Mouse (Mus musculus): Measurements from ENCODE around the gene Stap2. TPM values are rescaled to one million over a fixed set of nuclear protein-coding genes. Genes with fewer than 3 reads are reported as not detected.

Gene Stap2
- polyA plus RNA-seq, 1 experiment from 2014 or later, result 16.6 TPM

GRCm38 (mm10) chr17:55952447-55953027, 52.8 kb downstream of the Stap2 start, which contains the start of gene Ebi3:
Gene Ebi3 (plus strand): TSS chr17:55952640.
- no peak for ATAC-seq (replicated peaks; ENCODE audit: extremely low read depth, insufficient read depth, low FRiP score)
- H3K9ac ChIP-seq (ENCODE audit: low read length), result no peak within 1 kb of the TSS
- H3K4me2 ChIP-seq (ENCODE audit: low read depth, low read length), result no peak within 1 kb of the TSS
- H3K36me3 ChIP-seq (ENCODE audit: control insufficient read depth, insufficient read depth), result no peaks in the 10 kb centered on the region
- WGBS, result 61% methylated on average over 6 of the region's 6 CpGs
- no peak within 1 kb of the TSS for H3K4me3 ChIP-seq (ENCODE audit: low read length)
- H3K27ac ChIP-seq (ENCODE audit: low read length), result no peak within 1 kb of the TSS
- H3K9me3 ChIP-seq (replicated peaks; ENCODE audit: control insufficient read depth, low read length), result no peaks in the 10 kb centered on the region
- peaks cover 5% of the 10 kb centered on the region; the same call in 1 of the 2 replicates for H3K4me1 ChIP-seq (ENCODE audit: control insufficient read depth, insufficient read depth, low read length)
- peaks cover 22% of the 10 kb centered on the region for H3K27me3 ChIP-seq (ENCODE audit: control insufficient read depth, insufficient read depth, low read length)

GRCm38 (mm10) chr17:55952041-55952440, 53.3 kb downstream of the Stap2 start:
- Histone ChIP-seq H3K4me2 (ENCODE audit: low read depth, low read length) (no peak overlapping the region), H3K4me1 (ENCODE audit: control insufficient read depth, insufficient read depth, low read length) (peaks cover 5% of the 10 kb centered on the region; the same call in 1 of the 2 replicates)
- ATAC-seq (replicated peaks; ENCODE audit: extremely low read depth, insufficient read depth, low FRiP score), result no peak

GRCm38 (mm10) chr17:55950601-55951000, 54.8 kb downstream of the Stap2 start:
- Histone ChIP-seq H3K9me3 (replicated peaks; ENCODE audit: control insufficient read depth, low read length) (no peaks in the 10 kb centered on the region), H3K27me3 (ENCODE audit: control insufficient read depth, insufficient read depth, low read length) (peaks cover 18% of the 10 kb centered on the region), H3K9ac (ENCODE audit: low read length) (no peak overlapping the region), H3K4me2 (ENCODE audit: low read depth, low read length) (no peak overlapping the region), H3K36me3 (ENCODE audit: control insufficient read depth, insufficient read depth) (no peaks in the 10 kb centered on the region), H3K4me1 (ENCODE audit: control insufficient read depth, insufficient read depth, low read length) (peaks cover 2% of the 10 kb centered on the region), H3K4me3 (ENCODE audit: low read length) (no peak overlapping the region), H3K27ac (ENCODE audit: low read length) (no peak overlapping the region)
- no peak for ATAC-seq (replicated peaks; ENCODE audit: extremely low read depth, insufficient read depth, low FRiP score)
- 77% methylated on average over 9 of the region's 9 CpGs for WGBS

More at GRCm38 (mm10) chr17:55952041-55952440, 53.3 kb downstream of the Stap2 start:
- no peaks in the 10 kb centered on the region for H3K36me3 ChIP-seq (ENCODE audit: control insufficient read depth, insufficient read depth)
- H3K9ac ChIP-seq (ENCODE audit: low read length), result no peak overlapping the region
- no peaks in the 10 kb centered on the region for H3K9me3 ChIP-seq (replicated peaks; ENCODE audit: control insufficient read depth, low read length)
- no peak overlapping the region for H3K27ac ChIP-seq (ENCODE audit: low read length)
- peaks cover 22% of the 10 kb centered on the region for H3K27me3 ChIP-seq (ENCODE audit: control insufficient read depth, insufficient read depth, low read length)
- H3K4me3 ChIP-seq (ENCODE audit: low read length), result no peak overlapping the region

- Histone ChIP-seq H3K9me3 (replicated peaks; ENCODE audit: control insufficient read depth, low read length) (no peaks in the 10 kb centered on the region), H3K4me2 (ENCODE audit: low read depth, low read length) (no peak within 1 kb of the TSS), H3K36me3 (ENCODE audit: control insufficient read depth, insufficient read depth) (no peaks in the 10 kb centered on the region), H3K27ac (ENCODE audit: low read length) (no peak within 1 kb of the TSS), H3K4me3 (ENCODE audit: low read length) (no peak within 1 kb of the TSS), H3K27me3 (ENCODE audit: control insufficient read depth, insufficient read depth, low read length) (peaks cover 7% of the 10 kb centered on the region), H3K4me1 (ENCODE audit: control insufficient read depth, insufficient read depth, low read length) (peaks cover 3% of the 10 kb centered on the region), H3K9ac (ENCODE audit: low read length) (no peak within 1 kb of the TSS)
- ATAC-seq (replicated peaks; ENCODE audit: extremely low read depth, insufficient read depth, low FRiP score), result no peak
- 85% methylated on average over 2 of the region's 2 CpGs for WGBS
Measured at GRCm38 (mm10) chr17:55949400-55949799, 56.0 kb downstream of the Stap2 start, which contains the start of gene Zfp119b. Gene Zfp119b (minus strand): TSS chr17:55949500.

DNA sequence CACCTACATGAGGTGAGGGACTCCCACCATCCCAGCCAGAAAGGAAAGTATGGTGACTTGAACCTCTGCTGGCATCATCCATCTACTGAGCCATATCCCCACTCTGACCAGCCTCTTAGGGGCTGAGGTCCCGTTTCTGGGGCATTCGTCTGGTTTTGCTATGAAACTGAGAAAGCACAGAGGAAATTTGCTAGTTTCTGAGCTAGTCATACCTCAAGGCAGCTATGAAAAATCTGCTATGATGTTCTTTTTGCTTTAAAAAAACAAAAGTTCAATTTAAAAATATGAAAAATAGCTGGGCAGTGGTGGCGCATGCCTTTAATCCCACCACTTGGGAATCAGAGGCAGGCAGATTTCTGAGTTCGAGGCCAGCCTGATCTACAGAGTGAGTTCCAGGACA, 56.7 kb downstream of the Stap2 start:
- Histone ChIP-seq H3K9ac (ENCODE audit: low read length) (no peak overlapping the region), H3K4me2 (ENCODE audit: low read depth, low read length) (no peak overlapping the region), H3K9me3 (replicated peaks; ENCODE audit: control insufficient read depth, low read length) (no peaks in the 10 kb centered on the region), H3K4me1 (ENCODE audit: control insufficient read depth, insufficient read depth, low read length) (peaks cover 3% of the 10 kb centered on the region), H3K27ac (ENCODE audit: low read length) (no peak overlapping the region), H3K27me3 (ENCODE audit: control insufficient read depth, insufficient read depth, low read length) (0 out of 2 replicates have a peak, but pooled peaks cover under 1% of the 10 kb centered on the region), H3K4me3 (ENCODE audit: low read length) (no peak overlapping the region), H3K36me3 (ENCODE audit: control insufficient read depth, insufficient read depth) (no peaks in the 10 kb centered on the region)
- 75% methylated on average over 4 of the region's 4 CpGs for WGBS
- no peak for ATAC-seq (replicated peaks; ENCODE audit: extremely low read depth, insufficient read depth, low FRiP score)

Other genes with a start within 250 kb of the Stap2 start
- gene Zfp119a, start 126.7 kb downstream of the Stap2 start, polyA plus RNA-seq (2015; fragmentation: Nextera tagmentation; extraction: Ambion mirVana), result 6.1 and 7.0 TPM in 2 replicates
- 9.2 and 10.1 TPM in 2 replicates for gene Zfp959, start 113.5 kb downstream of the Stap2 start, polyA plus RNA-seq (2015; fragmentation: Nextera tagmentation; extraction: Ambion mirVana)
- gene Zfp119b, start 56.1 kb downstream of the Stap2 start, polyA plus RNA-seq (2015; fragmentation: Nextera tagmentation; extraction: Ambion mirVana), result 4.9 and 6.5 TPM in 2 replicates
- gene Ebi3, start 52.9 kb downstream of the Stap2 start, polyA plus RNA-seq (2015; fragmentation: Nextera tagmentation; extraction: Ambion mirVana), result 1.4 and 1.7 TPM in 2 replicates
- 18.4 and 19.3 TPM in 2 replicates for gene Yju2, start 46.5 kb downstream of the Stap2 start, polyA plus RNA-seq (2015; fragmentation: Nextera tagmentation; extraction: Ambion mirVana)
- gene Shd, start 35.1 kb downstream of the Stap2 start, polyA plus RNA-seq (2015; fragmentation: Nextera tagmentation; extraction: Ambion mirVana), result 6.6 and 6.9 TPM in 2 replicates
- gene Fsd1, start 19.1 kb downstream of the Stap2 start, polyA plus RNA-seq (2015; fragmentation: Nextera tagmentation; extraction: Ambion mirVana), result 2.3 and 3.5 TPM in 2 replicates
- 77.4 and 78.0 TPM in 2 replicates for gene Mpnd, start 127 bp upstream of the Stap2 start, polyA plus RNA-seq (2015; fragmentation: Nextera tagmentation; extraction: Ambion mirVana)
- 81.1 and 82.8 TPM in 2 replicates for gene Sh3gl1, start 31.1 kb upstream of the Stap2 start, polyA plus RNA-seq (2015; fragmentation: Nextera tagmentation; extraction: Ambion mirVana)
- 12.1 and 12.7 TPM in 2 replicates for gene Chaf1a, start 34.9 kb upstream of the Stap2 start, polyA plus RNA-seq (2015; fragmentation: Nextera tagmentation; extraction: Ambion mirVana)
- gene Ubxn6, start 69.4 kb upstream of the Stap2 start, polyA plus RNA-seq (2015; fragmentation: Nextera tagmentation; extraction: Ambion mirVana), result 44.9 and 46.2 TPM in 2 replicates
- gene Hdgfl2, start 74.0 kb upstream of the Stap2 start, polyA plus RNA-seq (2015; fragmentation: Nextera tagmentation; extraction: Ambion mirVana), result 82.7 and 88.3 TPM in 2 replicates
- gene Plin4, start 104.2 kb upstream of the Stap2 start, polyA plus RNA-seq (2015; fragmentation: Nextera tagmentation; extraction: Ambion mirVana), result 1.7 TPM in 2 replicates
- 1.6 and 2.7 TPM in 2 replicates for gene Plin5, start 112.0 kb upstream of the Stap2 start, polyA plus RNA-seq (2015; fragmentation: Nextera tagmentation; extraction: Ambion mirVana)
- gene Lrg1, start 116.4 kb upstream of the Stap2 start, polyA plus RNA-seq (2015; fragmentation: Nextera tagmentation; extraction: Ambion mirVana), result 2.0 and 2.4 TPM in 2 replicates
- 0.70 and 1.2 TPM in 2 replicates for gene Sema6b, start 134.8 kb upstream of the Stap2 start, polyA plus RNA-seq (2015; fragmentation: Nextera tagmentation; extraction: Ambion mirVana)
- 8.2 and 9.0 TPM in 2 replicates for gene Tnfaip8l1, start 156.9 kb upstream of the Stap2 start, polyA plus RNA-seq (2015; fragmentation: Nextera tagmentation; extraction: Ambion mirVana)
- 69.9 and 75.1 TPM in 2 replicates for gene Mydgf, start 178.3 kb upstream of the Stap2 start, polyA plus RNA-seq (2015; fragmentation: Nextera tagmentation; extraction: Ambion mirVana)
- gene Dpp9, start 213.3 kb upstream of the Stap2 start, polyA plus RNA-seq (2015; fragmentation: Nextera tagmentation; extraction: Ambion mirVana), result 23.4 and 26.4 TPM in 2 replicates

All from heart, embryonic 16.5 days (tissue).